Mouse (Mus musculus): ENCODE measurements at regions not wholly inside any gene's neighbourhood (a gene's known extent, or its start where the extent isn't known, plus 50 kb on each side); places are given as distances from the start of the nearest gene placed in this dataset.

DNA sequence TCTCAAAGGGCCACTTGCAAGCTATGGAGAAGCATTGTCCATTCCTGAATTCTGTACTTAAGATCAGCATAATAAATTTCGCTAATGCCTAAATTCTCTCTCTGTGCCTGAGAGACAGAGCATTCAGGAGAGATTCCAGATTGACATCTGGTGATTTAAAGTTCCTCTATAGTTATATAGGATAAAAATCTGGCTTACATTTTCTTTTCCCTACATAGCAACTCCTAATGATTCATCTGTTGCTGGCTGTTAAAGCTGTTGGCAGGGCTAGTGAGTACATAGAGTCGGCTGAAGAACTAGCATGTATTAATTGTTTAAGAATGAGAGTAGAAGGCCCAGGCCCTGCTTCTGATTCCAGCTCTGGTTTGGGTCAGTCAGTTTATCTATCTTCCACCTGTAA lies 870.0 kb upstream of the Stxbp6 start:
- TF ChIP-seq POLR2A (IDR thresholded peaks at IDR 0.05; ENCODE audit: borderline replicate concordance, extremely low read depth, insufficient read depth, insufficient read length, poor library complexity, severe bottlenecking): no peak
- TF ChIP-seq CTCF (IDR thresholded peaks at IDR 0.05; ENCODE audit: borderline replicate concordance, extremely low read depth, insufficient read depth, insufficient read length): no peak
